Mouse (Mus musculus) MEL (cell line): ENCODE results near the gene Phf2. TPM values are rescaled to one million over a fixed set of nuclear protein-coding genes. Genes with fewer than 3 reads are reported as not detected.

Source experiments
- DNase-seq: peaks from one replicate; pipeline ENCODE4 v3.0.0; 2011; ENCODE audit warnings: low read depth, low spot score
- H3K27ac ChIP-seq: 2 replicates; pipeline ENCODE4 v1.5.1; 2012; ENCODE audit warnings: low read depth, mild to moderate bottlenecking, control low read depth, low read length, moderate library complexity; ENCODE audit not compliant: control insufficient read depth
- H3K27me3 ChIP-seq, 2 experiments: fragments of 150-350 bp in 1 of 2; sonication (generic) in 1 of 2; 2 replicates each; pipeline ENCODE4 v1.6.1; 2012; ENCODE audit warnings: low read length in 2 of 2, mild to moderate bottlenecking in 2 of 2, improper control_type of control experiment in 1 of 2, moderate library complexity in 1 of 2; ENCODE audit not compliant: insufficient read depth in 2 of 2, control insufficient read depth in 1 of 2
- H3K36me3 ChIP-seq, 2 experiments: 2 replicates each; pipeline ENCODE4 v1.6.1; 2012 to 2014; ENCODE audit warnings: low read length in 2 of 2, improper control_type of control experiment in 1 of 2, inconsistent platforms in 1 of 2, mild to moderate bottlenecking in 1 of 2; ENCODE audit not compliant: insufficient read depth in 2 of 2, control insufficient read depth in 1 of 2
- H3K4me1 ChIP-seq, 2 experiments: fragments of 150-350 bp in 1 of 2; sonication (generic) in 1 of 2; 2 replicates each; pipeline ENCODE4 v1.6.1; 2012; ENCODE audit warnings: low read length in 2 of 2, improper control_type of control experiment in 1 of 2, mild to moderate bottlenecking in 1 of 2; ENCODE audit not compliant: insufficient read depth in 2 of 2, control insufficient read depth in 1 of 2
- H3K4me3 ChIP-seq, 2 experiments: fragments of 150-350 bp in 1 of 2; sonication (generic) in 1 of 2; 2 replicates each; pipeline ENCODE4 v1.5.1; 2012; ENCODE audit warnings: low read depth in 2 of 2, low read length in 2 of 2, mild to moderate bottlenecking in 2 of 2, moderate library complexity in 2 of 2, control low read depth in 1 of 2, improper control_type of control experiment in 1 of 2; ENCODE audit not compliant: control insufficient read depth in 1 of 2, insufficient read depth in 1 of 2
- H3K79me2 ChIP-seq: 2 replicates; pipeline ENCODE4 v1.6.1; 2012; ENCODE audit warnings: mild to moderate bottlenecking, low read length, moderate library complexity; ENCODE audit not compliant: control insufficient read depth, poor library complexity, insufficient read depth
- H3K9ac ChIP-seq: 2 replicates; pipeline ENCODE4 v1.6.1; 2012; ENCODE audit warnings: low read depth, mild to moderate bottlenecking, control low read depth, low read length, moderate library complexity; ENCODE audit not compliant: control insufficient read depth, poor library complexity, severe bottlenecking
- H3K9me3 ChIP-seq: fragments of 150-350 bp; sonication (generic); replicated peaks from 2 replicates; pipeline ENCODE4 v1.6.1; 2012; ENCODE audit warnings: mild to moderate bottlenecking, low read length, improper control_type of control experiment, moderate library complexity; ENCODE audit not compliant: insufficient read depth
- BHLHE40 ChIP-seq: IDR thresholded peaks from 2 replicates; pipeline ENCODE4 v1.6.1; 2012; ENCODE audit warnings: low read depth, mild to moderate bottlenecking, inconsistent platforms, low read length, improper control_type of control experiment, borderline replicate concordance
- CHD1 ChIP-seq: IDR thresholded peaks from 2 replicates; pipeline ENCODE4 v1.6.1; 2012; ENCODE audit warnings: low read depth, mild to moderate bottlenecking, inconsistent platforms, low read length, improper control_type of control experiment
- CHD2 ChIP-seq: IDR thresholded peaks from 2 replicates; pipeline ENCODE4 v1.6.1; 2011; ENCODE audit warnings: low read length, improper control_type of control experiment
- CTCF ChIP-seq, 3 experiments: IDR thresholded peaks in 2 of 3; conservative IDR thresholded peaks in 1 of 3; 2 replicates each; pipeline ENCODE4 v1.5.1; 2011 to 2012; ENCODE audit warnings: low read length in 3 of 3, low read depth in 2 of 3, mild to moderate bottlenecking in 2 of 3, improper control_type of control experiment in 1 of 3, inconsistent platforms in 1 of 3, mixed read lengths in 1 of 3, moderate library complexity in 1 of 3; ENCODE audit not compliant: control insufficient read depth in 1 of 3, insufficient read depth in 1 of 3, poor library complexity in 1 of 3, severe bottlenecking in 1 of 3
- E2F4 ChIP-seq: IDR thresholded peaks from 2 replicates; pipeline ENCODE4 v1.6.1; 2011; ENCODE audit warnings: low read depth, low read length, improper control_type of control experiment, borderline replicate concordance
- ELF1 ChIP-seq: IDR thresholded peaks from 2 replicates; pipeline ENCODE4 v1.6.1; 2014; ENCODE audit warnings: low read depth, mild to moderate bottlenecking, inconsistent platforms, low read length, improper control_type of control experiment, moderate library complexity
- EP300 ChIP-seq, 2 experiments: IDR thresholded peaks; 2 replicates each; pipeline ENCODE4 v1.6.1; 2011; ENCODE audit warnings: improper control_type of control experiment in 2 of 2, low read length in 2 of 2, low read depth in 1 of 2, mild to moderate bottlenecking in 1 of 2
- ETS1 ChIP-seq: IDR thresholded peaks from 2 replicates; pipeline ENCODE4 v1.6.1; 2012; ENCODE audit warnings: low read depth, mild to moderate bottlenecking, inconsistent platforms, low read length, improper control_type of control experiment, moderate library complexity
- GABPA ChIP-seq: IDR thresholded peaks from 2 replicates; pipeline ENCODE4 v1.6.1; 2012; ENCODE audit warnings: low read depth, mild to moderate bottlenecking, inconsistent platforms, low read length, improper control_type of control experiment, moderate library complexity
- GATA1 ChIP-seq: IDR thresholded peaks from 2 replicates; pipeline ENCODE4 v1.6.1; 2011; ENCODE audit warnings: low read depth, low read length, improper control_type of control experiment
- HCFC1 ChIP-seq: IDR thresholded peaks from 2 replicates; pipeline ENCODE4 v1.6.1; 2012; ENCODE audit warnings: low read depth, mild to moderate bottlenecking, inconsistent platforms, low read length, improper control_type of control experiment, moderate library complexity
- JUND ChIP-seq: IDR thresholded peaks from 2 replicates; pipeline ENCODE4 v1.6.1; 2011; ENCODE audit warnings: low read depth, mild to moderate bottlenecking, improper control_type of control experiment, low read length
- KAT2A ChIP-seq: conservative IDR thresholded peaks from 2 replicates; pipeline ENCODE4 v1.6.1; 2012; ENCODE audit warnings: low read depth, low read length, improper control_type of control experiment, inconsistent platforms
- MAFK ChIP-seq: IDR thresholded peaks from 2 replicates; pipeline ENCODE4 v1.6.1; 2011; ENCODE audit warnings: low read depth, mild to moderate bottlenecking, low read length, improper control_type of control experiment, borderline replicate concordance
- MAX ChIP-seq: IDR thresholded peaks from 2 replicates; pipeline ENCODE4 v1.6.1; 2011; ENCODE audit warnings: low read length, improper control_type of control experiment
- MAZ ChIP-seq: IDR thresholded peaks from 2 replicates; pipeline ENCODE4 v1.6.1; 2012; ENCODE audit warnings: low read depth, mild to moderate bottlenecking, inconsistent platforms, low read length, improper control_type of control experiment
- MEF2A ChIP-seq: IDR thresholded peaks from 2 replicates; pipeline ENCODE4 v1.6.1; 2014; ENCODE audit warnings: low read depth, mild to moderate bottlenecking, inconsistent platforms, low read length, improper control_type of control experiment; ENCODE audit not compliant: poor library complexity, insufficient replicate concordance, severe bottlenecking; ENCODE audit errors: extremely low read depth
- MXI1 ChIP-seq: IDR thresholded peaks from 2 replicates; pipeline ENCODE4 v1.6.1; 2011; ENCODE audit warnings: mild to moderate bottlenecking, low read depth, low read length, improper control_type of control experiment
- MYB ChIP-seq: IDR thresholded peaks from 2 replicates; pipeline ENCODE4 v1.6.1; 2011; ENCODE audit warnings: mild to moderate bottlenecking, low read depth, low read length, improper control_type of control experiment
- MYC ChIP-seq: IDR thresholded peaks from 2 replicates; pipeline ENCODE4 v1.6.1; 2011; ENCODE audit warnings: low read depth, mild to moderate bottlenecking, low read length, improper control_type of control experiment, moderate library complexity
- NELFE ChIP-seq: IDR thresholded peaks from 2 replicates; pipeline ENCODE4 v1.6.1; 2011; ENCODE audit warnings: low read depth, low read length, improper control_type of control experiment
- NRF1 ChIP-seq: IDR thresholded peaks from 2 replicates; pipeline ENCODE4 v1.6.1; 2014; ENCODE audit warnings: low read depth, mild to moderate bottlenecking, inconsistent platforms, low read length, improper control_type of control experiment, moderate library complexity; ENCODE audit not compliant: poor library complexity, insufficient read depth, severe bottlenecking
- POLR2A ChIP-seq, 2 experiments: IDR thresholded peaks; 2 replicates each; pipeline ENCODE4 v1.6.1; 2011 to 2012; ENCODE audit warnings: low read length in 2 of 2, mild to moderate bottlenecking in 2 of 2, control low read depth in 1 of 2, improper control_type of control experiment in 1 of 2, low read depth in 1 of 2, moderate library complexity in 1 of 2; ENCODE audit not compliant: control insufficient read depth in 1 of 2, insufficient read depth in 1 of 2, poor library complexity in 1 of 2
- POLR2AphosphoS2 ChIP-seq: IDR thresholded peaks from 2 replicates; pipeline ENCODE4 v1.6.1; 2011; ENCODE audit warnings: low read length, improper control_type of control experiment
- POLR2AphosphoS5 ChIP-seq: IDR thresholded peaks from 2 replicates; pipeline ENCODE4 v1.6.1; 2012; ENCODE audit warnings: low read depth, borderline replicate concordance, mild to moderate bottlenecking, inconsistent platforms, low read length, moderate library complexity, mixed read lengths
- RAD21 ChIP-seq: IDR thresholded peaks from 2 replicates; pipeline ENCODE4 v1.6.1; 2011; ENCODE audit warnings: mild to moderate bottlenecking, low read depth, low read length, improper control_type of control experiment
- RCOR1 ChIP-seq: IDR thresholded peaks from 2 replicates; pipeline ENCODE4 v1.6.1; 2012; ENCODE audit warnings: low read depth, mild to moderate bottlenecking, inconsistent platforms, low read length, improper control_type of control experiment
- SMC3 ChIP-seq: IDR thresholded peaks from 2 replicates; pipeline ENCODE4 v1.6.1; 2011; ENCODE audit warnings: low read depth, low read length, improper control_type of control experiment
- TAL1 ChIP-seq: IDR thresholded peaks from 2 replicates; pipeline ENCODE4 v1.6.1; 2012; ENCODE audit warnings: mild to moderate bottlenecking, inconsistent platforms, low read length, moderate library complexity, mixed read lengths
- TBP ChIP-seq: IDR thresholded peaks from 2 replicates; pipeline ENCODE4 v1.8.0; 2011; ENCODE audit warnings: low read depth, low read length, improper control_type of control experiment
- TCF12 ChIP-seq: IDR thresholded peaks from 2 replicates; pipeline ENCODE4 v1.6.1; 2014; ENCODE audit warnings: low read depth, mild to moderate bottlenecking, inconsistent platforms, low read length, improper control_type of control experiment, moderate library complexity
- UBTF ChIP-seq: IDR thresholded peaks from 2 replicates; pipeline ENCODE4 v1.6.1; 2012; ENCODE audit warnings: low read depth, mild to moderate bottlenecking, inconsistent platforms, low read length, improper control_type of control experiment, moderate library complexity, borderline replicate concordance; ENCODE audit not compliant: insufficient read depth
- USF1 ChIP-seq: IDR thresholded peaks from 2 replicates; pipeline ENCODE4 v1.6.1; 2014; ENCODE audit warnings: low read depth, mild to moderate bottlenecking, inconsistent platforms, low read length, improper control_type of control experiment, moderate library complexity
- USF2 ChIP-seq, 2 experiments: IDR thresholded peaks; 2 replicates each; pipeline ENCODE4 v1.6.1; 2011 to 2012; ENCODE audit warnings: improper control_type of control experiment in 2 of 2, low read length in 2 of 2, borderline replicate concordance in 1 of 2, inconsistent platforms in 1 of 2, low read depth in 1 of 2, mild to moderate bottlenecking in 1 of 2; ENCODE audit not compliant: insufficient read depth in 1 of 2
- ZC3H11A ChIP-seq: IDR thresholded peaks from 2 replicates; pipeline ENCODE4 v1.6.1; 2012; ENCODE audit warnings: low read depth, mild to moderate bottlenecking, inconsistent platforms, low read length, improper control_type of control experiment
- ZKSCAN1 ChIP-seq: IDR thresholded peaks from 2 replicates; pipeline ENCODE4 v1.6.1; 2012; ENCODE audit warnings: low read depth, mild to moderate bottlenecking, inconsistent platforms, low read length, improper control_type of control experiment, moderate library complexity
- ZMIZ1 ChIP-seq: IDR thresholded peaks from 2 replicates; pipeline ENCODE4 v1.6.1; 2012; ENCODE audit warnings: low read depth, mild to moderate bottlenecking, inconsistent platforms, low read length, improper control_type of control experiment, moderate library complexity
- ZNF384 ChIP-seq: IDR thresholded peaks from 2 replicates; pipeline ENCODE4 v1.6.1; 2012; ENCODE audit warnings: low read depth, mild to moderate bottlenecking, inconsistent platforms, low read length, improper control_type of control experiment
- polyA plus RNA-seq, 2 experiments: library from polyadenylated mRNA; stranded (reverse) in 1 of 2; unstranded in 1 of 2; fragments of >175 nt in 1 of 2; fragments of >200 nt in 1 of 2; gene quantifications; 2 replicates each; pipeline versions ENCODE4 v1.2.1 to v1.2.4; 2012; ENCODE audit warnings: low replicate concordance in 2 of 2, low read depth in 1 of 2; ENCODE audit not compliant: insufficient read length in 2 of 2, insufficient read depth in 1 of 2, missing spikeins in 1 of 2
- total RNA-seq: library from RNA; depleted of rRNA; stranded (reverse); fragments of 300-350 nt; gene quantifications from 2 replicates; pipeline ENCODE4 v1.2.3, GENCODE M21; 2012

Gene Phf2
- total and polyA plus RNA-seq, 3 experiments, result 10.2 to 52.7 (median 29.6) TPM

DNA sequence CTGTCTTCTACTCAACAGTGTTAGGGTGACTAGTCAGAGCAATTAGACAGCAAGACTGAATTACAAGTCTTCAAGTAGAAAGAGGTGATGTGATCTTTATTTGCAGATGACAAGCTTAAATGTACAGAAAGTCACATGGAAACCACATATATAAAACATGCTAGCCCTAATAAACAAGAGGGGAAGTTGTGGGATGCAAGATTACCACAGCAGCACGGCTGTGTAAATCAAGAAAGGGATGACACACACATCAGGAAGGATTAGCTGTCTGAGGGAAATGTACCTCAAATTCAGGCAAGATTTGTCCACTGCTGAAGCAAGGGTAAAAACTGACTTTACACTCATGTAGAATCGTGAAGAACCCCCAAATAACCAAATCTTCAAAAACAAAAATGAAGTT is 32.6 kb downstream of the Phf2 start:
- Histone ChIP-seq H3K9me3 (no peaks in the 10 kb centered on the region), H3K36me3 (peaks cover 0 to 13% of the 10 kb centered on the region in 2 experiments; a peak in 3 of 4 replicates), H3K4me1 (peaks cover 2 to 7% of the 10 kb centered on the region in 2 experiments), H3K9ac (no peak overlapping the region), H3K27me3 (no peaks in the 10 kb centered on the region), H3K27ac (no peak overlapping the region), H3K79me2 (peaks cover 30% of the 10 kb centered on the region; the same call in 1 of the 2 replicates), H3K4me3 (no peak overlapping the region)
- DNase-seq, result peak; percentile 49
- TF ChIP-seq MEF2A (no peak), MXI1 (no peak), RCOR1 (no peak), UBTF (no peak), SMC3 (no peak), TCF12 (no peak), TAL1 (peak; percentile 19; the same call in 1 of the 2 replicates), RAD21 (no peak), ZNF384 (no peak), USF2 (IDR thresholded peaks at IDR 0.05; ENCODE audit: borderline replicate concordance in 1 of 2, insufficient read depth in 1 of 2, low read depth in 1 of 2, low read length in 2 of 2) (no peak), ZMIZ1 (no peak), JUND (no peak), MYB (no peak), GATA1 (peak; percentile 7; the same call in 1 of the 2 replicates), POLR2A (IDR thresholded peaks at IDR 0.05; ENCODE audit: control insufficient read depth in 1 of 2, insufficient read depth in 1 of 2, low read depth in 1 of 2, low read length in 2 of 2, poor library complexity in 1 of 2) (no peak), GABPA (no peak), POLR2AphosphoS5 (no peak), EP300 (IDR thresholded peaks at IDR 0.05; ENCODE audit: low read depth in 1 of 2, low read length in 2 of 2) (peak in 1 of 2 experiments; percentile 22; a peak in 1 of 4 replicates), CHD2 (no peak), ZKSCAN1 (no peak), NELFE (no peak), NRF1 (no peak), ZC3H11A (no peak), MYC (no peak), HCFC1 (no peak), USF1 (no peak), MAX (0 out of 2 replicates have a peak, but pooled peaks have one; percentile 13), E2F4 (no peak), BHLHE40 (peak; percentile 9; the same call in 1 of the 2 replicates), MAFK (no peak), TBP (no peak), KAT2A (no peak), POLR2AphosphoS2 (no peak), CTCF (IDR thresholded peaks at IDR 0.05 in 2 of 3, conservative IDR thresholded peaks at IDR 0.05 in 1 of 3; ENCODE audit: control insufficient read depth in 1 of 3, insufficient read depth in 1 of 3, low read depth in 2 of 3, low read length in 3 of 3, poor library complexity in 1 of 3, severe bottlenecking in 1 of 3) (no peak), ELF1 (no peak), ETS1 (0 out of 2 replicates have a peak, but pooled peaks have one; percentile 19), CHD1 (no peak), MAZ (no peak)
